Mouse (Mus musculus) ovary, postnatal 14 days (tissue): ENCODE measurements around the gene Cadm1.

Source experiments
- DNase-seq: peaks from one replicate; pipeline ENCODE4 v3.0.0; 2022; ENCODE audit warnings: low spot score

Cadm1 gene

DNA sequence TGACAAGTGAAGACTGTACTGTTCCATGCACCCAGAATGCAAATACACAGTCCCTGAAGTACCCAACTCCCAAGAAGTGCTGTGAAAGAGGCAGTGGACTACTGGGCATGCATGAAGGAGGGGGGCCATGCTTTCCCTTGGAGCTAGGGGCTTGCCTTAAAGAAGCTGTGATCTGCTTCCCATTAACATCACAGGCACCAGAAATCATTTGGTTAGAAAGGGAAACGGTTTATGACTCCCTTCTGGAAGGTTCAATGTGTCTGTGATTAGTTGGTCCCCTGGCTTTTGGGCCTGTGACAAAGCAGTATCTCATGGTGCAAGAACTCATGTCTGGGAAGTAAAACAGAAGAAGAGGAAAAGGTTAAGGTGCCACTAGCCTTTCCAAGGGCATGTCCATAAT lies 336.0 kb downstream of the Cadm1 start:
- DNase-seq = no peak

DNA sequence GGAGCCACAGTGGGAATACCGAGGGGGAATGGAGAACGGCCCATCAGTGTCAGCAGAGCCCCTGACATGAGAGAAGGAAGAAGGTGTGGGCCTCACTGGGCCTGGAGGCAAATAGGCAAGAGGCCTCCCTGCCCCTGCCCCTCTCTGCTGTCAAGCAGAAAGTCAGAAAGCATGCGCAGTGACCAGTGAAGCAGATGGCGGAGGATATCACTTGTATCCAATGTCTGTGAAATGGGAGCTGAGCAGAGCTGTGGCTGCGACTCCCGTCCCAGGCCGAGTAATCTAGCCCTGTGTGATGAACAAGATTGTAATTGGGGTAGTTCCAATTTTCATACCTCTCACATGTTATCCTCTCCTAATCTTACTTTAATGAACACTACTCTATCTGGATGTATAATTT lies 337.5 kb downstream of the Cadm1 start:
- no peak for DNase-seq

DNA sequence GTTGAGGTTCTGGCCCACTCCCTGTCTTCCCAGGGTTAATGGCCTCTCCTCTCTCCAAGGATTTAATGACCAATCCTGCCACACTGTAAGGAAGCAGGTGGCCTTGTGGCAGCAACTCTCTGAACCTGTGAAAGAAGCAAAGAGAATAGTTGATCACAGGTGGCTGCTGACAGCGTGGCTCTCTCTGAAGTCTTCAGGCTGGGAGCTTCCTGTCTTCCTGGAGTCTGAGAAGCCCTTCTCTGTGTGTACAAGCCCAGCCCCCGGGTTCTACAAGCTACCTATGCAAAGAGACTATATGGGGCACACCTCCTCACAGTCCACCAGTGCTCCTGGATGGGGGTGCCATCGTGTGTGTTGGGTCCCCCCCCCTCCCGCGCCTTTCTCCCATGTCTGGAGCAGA lies 339.7 kb downstream of the Cadm1 start:
- no peak for DNase-seq

DNA sequence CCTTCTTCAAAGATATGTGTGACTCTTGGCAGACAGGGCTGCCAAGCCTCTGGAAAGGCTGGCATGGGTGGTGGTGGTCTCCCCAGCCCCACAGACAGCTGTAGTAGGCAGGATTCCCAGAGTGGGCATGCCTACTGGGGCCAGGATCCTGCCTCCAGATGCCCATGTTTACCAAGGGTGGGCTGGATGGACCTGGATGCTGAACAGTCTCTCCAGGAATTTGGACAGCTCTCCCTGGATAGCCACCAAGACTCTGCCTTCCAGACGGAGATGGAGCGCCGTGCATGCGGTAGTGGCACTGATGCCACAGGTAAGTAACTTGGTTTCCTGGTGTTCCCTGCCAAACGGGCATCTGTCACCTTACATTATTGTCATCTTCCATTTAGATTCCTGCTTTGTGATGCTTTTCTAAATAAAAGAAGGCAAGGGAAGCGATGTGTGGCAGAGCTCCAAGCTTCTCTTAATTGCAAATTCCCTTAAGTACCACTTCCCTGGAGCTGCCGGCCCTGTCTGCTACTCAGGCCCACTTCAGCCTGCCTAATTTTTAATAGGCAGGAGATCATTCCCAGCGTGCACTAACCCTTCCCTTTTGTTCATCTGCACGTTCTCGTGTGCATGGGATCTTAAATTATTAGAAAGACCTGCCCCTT lies 346.7 kb downstream of the Cadm1 start:
- DNase-seq = no peak

DNA sequence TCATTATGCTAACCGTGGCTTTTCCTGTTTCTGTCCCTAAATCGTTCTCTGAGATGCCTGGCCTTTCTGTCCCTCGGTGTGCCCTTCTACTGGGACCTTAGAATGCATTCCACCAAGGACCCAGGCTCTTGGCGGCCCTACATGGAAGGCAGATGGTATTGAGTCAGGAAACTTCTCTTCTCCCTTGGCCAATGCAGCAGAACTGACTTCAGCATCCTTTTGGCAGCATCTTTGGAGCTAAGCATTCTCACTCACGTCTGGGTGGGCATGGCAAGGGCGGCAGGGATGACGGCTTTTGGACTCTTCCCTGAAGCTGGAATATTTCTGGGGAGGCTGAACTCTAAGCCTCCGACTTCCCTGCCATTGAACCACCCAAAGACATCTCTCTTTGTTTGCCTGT lies 350.2 kb downstream of the Cadm1 start:
- DNase-seq = no peak

DNA sequence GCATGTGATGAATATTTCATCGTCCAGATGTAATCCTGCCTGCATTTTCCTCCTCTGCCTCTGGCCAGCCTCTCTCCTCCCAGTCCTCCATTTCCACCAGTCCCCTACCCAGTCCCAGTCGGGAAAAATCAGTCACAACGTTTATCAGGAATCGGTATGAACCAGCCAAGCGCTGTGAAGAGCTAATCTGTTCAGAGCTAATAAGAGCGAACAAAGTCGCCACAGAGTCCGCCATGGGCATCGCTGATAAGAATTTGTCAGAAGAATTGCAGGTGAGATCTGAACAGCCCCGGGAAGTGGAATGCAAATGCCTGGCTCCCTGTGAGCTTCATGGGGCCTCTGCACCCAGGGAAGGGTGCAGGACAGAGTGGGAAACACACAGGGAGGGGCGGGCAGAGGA lies 352.4 kb downstream of the Cadm1 start:
- DNase-seq = no peak

DNA sequence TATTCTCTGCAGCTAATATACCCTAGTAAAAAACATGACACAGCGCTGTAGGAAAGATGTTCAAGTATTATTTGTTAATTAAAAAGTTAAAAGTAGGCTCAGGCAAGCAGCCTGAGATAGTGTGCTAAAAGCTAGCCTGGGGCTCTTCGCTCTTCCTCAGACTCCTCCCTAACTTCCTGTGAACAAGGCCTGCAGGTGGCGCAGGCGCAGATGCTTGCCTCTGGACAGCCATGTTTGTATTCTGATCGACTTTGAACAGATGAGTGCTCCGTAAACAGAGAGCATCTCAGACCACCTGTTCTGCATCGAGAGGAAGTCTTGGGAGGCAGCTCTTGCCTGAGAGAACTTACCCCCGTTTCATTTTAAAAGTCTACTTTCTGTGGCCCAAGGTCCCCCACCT lies 361.7 kb downstream of the Cadm1 start:
- DNase-seq = no peak

DNA sequence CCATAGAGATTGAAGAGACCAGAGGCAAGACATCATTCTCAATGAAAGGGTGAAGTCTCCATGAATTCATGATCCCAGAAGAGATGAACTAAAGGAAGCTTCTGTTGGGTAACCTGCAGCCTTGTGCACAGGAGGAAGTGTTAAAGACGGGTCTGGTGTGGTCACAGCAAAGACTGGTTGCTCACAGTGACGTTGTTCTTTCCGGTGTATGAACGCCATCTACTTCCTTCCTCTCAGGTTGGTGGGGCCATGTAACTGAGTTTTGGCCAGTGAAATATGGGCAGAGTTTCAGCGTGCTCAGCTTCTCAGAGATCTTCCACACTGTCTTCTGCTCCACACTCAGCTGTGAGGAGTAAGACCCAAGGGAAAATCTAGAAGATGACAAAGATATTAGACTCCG lies 363.0 kb downstream of the Cadm1 start:
- no peak for DNase-seq

DNA sequence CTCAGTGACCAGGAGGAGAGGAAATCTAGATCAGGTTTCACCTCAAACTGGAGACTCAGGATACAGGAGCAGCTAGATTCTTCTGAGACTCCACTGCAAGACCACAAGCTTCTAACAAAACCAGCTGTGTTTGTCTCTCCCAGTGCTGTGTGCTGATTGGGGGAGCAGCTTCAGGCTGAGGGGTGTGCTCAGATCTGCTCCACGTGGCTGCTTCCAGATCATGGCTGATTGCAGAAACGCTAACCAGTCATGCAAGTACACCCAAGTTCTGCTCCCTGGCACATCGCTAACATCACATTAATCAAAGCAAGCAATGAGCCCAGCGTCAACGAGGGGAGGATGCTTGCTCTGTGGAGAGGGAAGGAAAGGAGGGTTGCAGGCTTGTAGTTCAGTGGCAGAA lies 364.1 kb downstream of the Cadm1 start:
- peak; percentile 10 for DNase-seq

DNA sequence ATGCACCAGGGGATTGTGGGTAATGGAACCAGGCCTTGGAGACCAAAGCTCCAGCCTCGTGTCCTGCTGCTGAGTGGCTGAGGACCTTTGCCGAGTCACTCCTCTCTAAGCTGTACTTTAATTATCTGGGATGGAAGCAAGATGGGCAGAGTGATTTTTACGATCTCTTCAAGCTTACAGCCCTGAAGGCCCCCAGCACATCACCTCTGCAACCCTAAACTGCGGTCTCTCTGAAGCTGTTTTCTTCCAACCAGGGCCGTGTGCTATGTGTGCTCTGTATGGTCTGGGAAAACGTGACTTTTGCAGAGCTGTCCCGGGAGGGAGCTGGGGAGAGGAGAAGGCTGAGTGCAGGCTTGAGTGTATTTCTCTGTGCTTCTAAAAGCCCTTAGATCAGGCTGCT lies 364.7 kb downstream of the Cadm1 start:
- DNase-seq = no peak

DNA sequence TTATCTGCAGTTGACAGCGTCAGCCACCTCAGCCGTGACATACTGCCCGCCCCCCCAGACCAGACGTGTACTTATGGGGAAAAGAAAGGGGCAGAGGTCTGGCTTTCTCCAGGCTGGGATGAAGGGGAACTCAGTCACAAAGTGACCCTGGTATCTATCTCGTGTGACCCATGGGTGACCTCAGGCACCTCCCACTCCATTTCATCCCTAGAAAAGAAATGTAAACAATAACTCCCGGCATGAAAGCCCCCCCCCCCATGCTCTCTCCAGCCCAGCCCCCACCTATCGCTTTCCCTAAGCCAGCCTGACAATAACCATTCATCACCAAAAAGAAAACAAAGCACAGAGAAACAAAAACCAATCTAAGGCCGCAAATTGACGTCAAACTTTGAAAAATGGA lies 365.1 kb downstream of the Cadm1 start:
- no peak for DNase-seq

DNA sequence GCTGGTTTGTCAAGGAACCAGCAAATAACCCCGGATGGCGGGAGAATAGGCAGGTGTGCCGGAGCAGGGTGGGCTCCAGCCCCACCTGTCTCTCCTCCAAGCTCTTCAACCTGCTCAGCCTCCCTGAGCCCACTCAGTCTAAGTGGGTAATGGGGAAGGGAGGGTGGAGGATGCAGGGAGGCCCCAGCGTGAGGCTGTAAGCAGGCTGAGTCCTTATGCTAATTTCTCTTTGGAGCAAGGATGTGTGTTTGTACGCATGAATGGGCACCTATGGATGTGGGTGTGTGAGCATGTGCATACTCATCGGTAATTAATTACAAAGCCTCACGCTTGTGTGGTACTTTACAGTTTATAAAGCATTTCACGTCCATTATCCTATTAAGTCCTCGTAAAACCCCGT lies 370.8 kb downstream of the Cadm1 start:
- no peak for DNase-seq

DNA sequence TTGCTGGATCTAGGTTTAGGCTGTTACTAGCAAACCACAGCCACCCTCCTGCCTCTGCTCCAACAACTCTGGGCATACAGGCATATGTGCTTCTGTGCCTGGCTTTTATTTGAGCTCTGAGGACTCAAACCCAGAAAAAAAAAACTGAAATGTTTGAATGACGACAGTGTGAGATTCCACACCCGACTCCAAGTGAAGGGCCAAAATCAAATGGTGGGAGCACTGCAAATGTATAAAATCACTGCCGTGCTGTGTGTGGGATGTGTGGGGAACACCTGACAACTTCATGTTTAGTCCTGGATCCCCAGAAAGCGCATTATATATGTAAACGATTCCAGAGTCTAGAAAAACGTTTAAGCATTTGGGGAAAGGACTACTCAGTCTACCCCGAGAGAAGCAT lies 373.7 kb downstream of the Cadm1 start:
- DNase-seq = no peak

DNA sequence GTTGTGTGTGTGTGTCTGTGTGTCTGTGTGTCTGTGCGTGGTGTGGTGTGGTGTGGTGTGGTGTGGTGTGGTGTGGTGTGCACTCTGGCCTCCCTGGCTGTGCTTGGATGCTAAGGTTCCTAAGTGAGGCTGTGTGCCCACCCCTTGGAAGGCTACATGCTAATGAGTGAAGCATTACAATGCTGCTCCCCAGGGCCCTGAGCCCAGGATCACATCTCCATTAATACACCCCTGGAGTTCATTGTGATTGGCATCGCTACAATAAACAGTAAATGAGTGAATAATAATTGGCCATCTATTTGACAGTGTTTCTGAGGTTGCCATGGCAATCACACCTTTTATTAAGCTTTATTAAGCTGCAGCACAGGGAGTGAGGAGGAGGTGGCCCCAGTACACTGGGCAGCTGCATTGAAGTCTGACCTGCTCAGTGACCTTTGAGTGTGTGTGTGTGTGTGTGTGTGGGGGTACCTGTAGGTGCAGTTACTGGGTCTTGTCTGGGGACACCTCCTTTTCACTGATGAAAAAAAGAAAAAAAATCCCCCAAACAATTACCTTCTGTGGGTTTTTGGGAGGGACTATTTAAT lies 374.5 kb downstream of the Cadm1 start:
- no peak for DNase-seq

DNA sequence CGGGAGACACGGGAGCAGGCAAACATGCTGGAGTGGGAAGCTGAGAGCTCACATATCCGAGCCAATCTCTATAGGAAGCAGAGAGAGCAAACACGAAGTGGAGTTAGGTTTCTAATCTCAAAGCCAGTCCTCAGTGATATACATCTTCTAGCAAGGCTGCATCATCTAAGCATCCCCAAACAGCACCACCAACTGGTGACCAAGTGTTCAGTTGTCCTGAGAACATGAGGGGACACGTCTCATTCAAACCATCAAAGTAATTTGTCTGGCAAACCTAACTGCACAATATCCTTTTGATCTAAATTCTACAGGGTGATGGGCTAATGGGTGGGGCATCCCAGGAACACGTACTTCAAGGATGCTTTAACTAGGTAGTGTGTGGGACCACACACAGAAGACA lies 376.5 kb downstream of the Cadm1 start:
- DNase-seq = no peak
